Mouse (Mus musculus): ENCODE results near the gene Cacng2. TPM values are rescaled to one million over a fixed set of nuclear protein-coding genes. Genes with fewer than 3 reads are reported as not detected.
A peak's percentile ranks its signal among the peaks of the same experiment; 100 is the strongest.

Cacng2 gene
- total and polyA plus RNA-seq, 3 experiments, result not detected

DNA sequence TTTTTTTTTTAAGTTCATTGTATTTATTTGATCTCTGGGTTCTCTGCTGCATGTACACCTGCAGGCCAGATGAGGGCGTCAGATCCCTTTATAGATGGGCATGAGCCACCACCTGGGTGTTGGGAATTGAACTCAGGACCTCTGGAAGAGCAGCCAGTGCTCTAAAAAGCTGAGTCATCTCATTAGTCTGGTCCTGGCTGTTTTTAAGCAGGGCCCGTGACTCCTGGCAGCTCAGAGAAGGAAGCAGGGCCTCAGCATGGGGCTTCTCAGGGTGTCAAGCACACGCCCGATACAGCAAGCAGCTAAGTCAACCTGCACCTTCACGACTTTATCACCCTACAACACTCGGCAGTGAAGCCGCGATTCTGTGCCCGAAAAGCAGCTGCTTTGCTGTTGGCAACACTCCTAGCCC is 154.7 kb downstream of the Cacng2 start:
- 0 out of 2 replicates have a peak, but pooled peaks cover 3% of the 10 kb centered on the region for H3K79me2 ChIP-seq (replicated peaks; ENCODE audit: control insufficient read depth, insufficient read depth, low read length)
- H3K36me3 ChIP-seq (ENCODE audit: control insufficient read depth, insufficient read depth, low read length), result no peaks in the 10 kb centered on the region
- intact Hi-C loops (cut with DNase I), result no loop called here
- no peaks in the 10 kb centered on the region for H3K27me3 ChIP-seq (ENCODE audit: control insufficient read depth, insufficient read depth, low read length)
- peaks cover 4% of the 10 kb centered on the region for H3K4me1 ChIP-seq (ENCODE audit: control insufficient read depth, insufficient read depth, low read length)
- no peak for DNase-seq
- no peak overlapping the region for H3K4me3 ChIP-seq
- no peak overlapping the region for H3K27ac ChIP-seq
- WGBS, result 79% methylated on average over 9 of the region's 9 CpGs
- no peak overlapping the region for H3K9ac ChIP-seq (ENCODE audit: low read depth, low read length)
- TF ChIP-seq POLR2A (IDR thresholded peaks at IDR 0.05; ENCODE audit: insufficient read depth, low read depth, low read length) (no peak), CTCF (IDR thresholded peaks at IDR 0.05) (no peak), EP300 (IDR thresholded peaks at IDR 0.05; ENCODE audit: insufficient read depth, low read depth, low read length) (no peak)

DNA sequence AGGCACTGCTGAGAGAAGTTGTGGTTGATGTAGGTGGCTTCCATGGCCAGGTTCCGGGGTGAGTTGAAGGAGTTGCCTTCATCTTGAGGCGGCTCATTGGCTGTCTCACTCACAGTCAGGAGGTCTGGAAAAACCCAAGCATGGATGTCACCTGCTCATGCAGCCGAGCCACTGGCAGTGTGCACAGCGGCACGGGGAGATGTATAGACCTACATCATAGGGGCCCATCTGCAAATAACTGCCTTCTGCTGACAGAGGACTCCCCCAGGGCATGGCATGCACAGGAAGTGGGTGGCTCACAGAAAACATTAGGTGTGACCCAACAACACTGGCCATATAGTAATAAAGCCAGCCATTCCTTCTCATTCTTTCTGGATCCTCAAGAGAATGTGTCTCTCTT is 157.4 kb downstream of the Cacng2 start:
- intact Hi-C loops (cut with DNase I), result no loop called here
- Histone ChIP-seq H3K27ac (no peak overlapping the region), H3K9ac (ENCODE audit: low read depth, low read length) (no peak overlapping the region), H3K27me3 (ENCODE audit: control insufficient read depth, insufficient read depth, low read length) (no peaks in the 10 kb centered on the region), H3K4me3 (no peak overlapping the region), H3K4me1 (ENCODE audit: control insufficient read depth, insufficient read depth, low read length) (no peaks in the 10 kb centered on the region), H3K36me3 (ENCODE audit: control insufficient read depth, insufficient read depth, low read length) (no peaks in the 10 kb centered on the region), H3K79me2 (replicated peaks; ENCODE audit: control insufficient read depth, insufficient read depth, low read length) (no peaks in the 10 kb centered on the region)
- WGBS, result 92% methylated on average over 5 of the region's 5 CpGs
- no peak for TF ChIP-seq CTCF (IDR thresholded peaks at IDR 0.05)
- no peak for TF ChIP-seq POLR2A (IDR thresholded peaks at IDR 0.05; ENCODE audit: insufficient read depth, low read depth, low read length)
- no peak for TF ChIP-seq EP300 (IDR thresholded peaks at IDR 0.05; ENCODE audit: insufficient read depth, low read depth, low read length)
- DNase-seq, result no peak

DNA sequence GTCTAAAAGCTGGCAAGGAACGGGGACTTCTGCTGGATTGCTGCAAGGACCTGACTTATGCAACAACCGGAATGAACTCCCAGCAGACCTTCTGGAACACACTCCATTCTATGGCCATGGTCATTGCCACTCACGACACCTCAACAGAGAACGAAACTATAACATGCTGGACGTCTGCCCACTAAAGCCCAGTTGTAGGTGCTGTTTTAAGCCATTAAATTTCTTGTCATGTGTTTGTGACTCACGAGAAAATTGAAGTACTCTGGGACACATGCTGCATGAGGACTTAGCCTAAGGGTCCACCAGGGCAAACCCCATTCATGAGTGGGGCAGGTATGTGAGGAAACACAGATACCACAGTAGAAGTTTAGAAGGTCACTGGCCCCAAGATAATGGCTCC is 159.1 kb downstream of the Cacng2 start:
- peaks cover 3% of the 10 kb centered on the region for H3K27me3 ChIP-seq (ENCODE audit: control insufficient read depth, insufficient read depth, low read length)
- H3K4me1 ChIP-seq (ENCODE audit: control insufficient read depth, insufficient read depth, low read length), result no peaks in the 10 kb centered on the region
- H3K79me2 ChIP-seq (replicated peaks; ENCODE audit: control insufficient read depth, insufficient read depth, low read length), result no peaks in the 10 kb centered on the region
- intact Hi-C loops (cut with DNase I), result no loop called here
- no peaks in the 10 kb centered on the region for H3K36me3 ChIP-seq (ENCODE audit: control insufficient read depth, insufficient read depth, low read length)
- no peak overlapping the region for H3K9ac ChIP-seq (ENCODE audit: low read depth, low read length)
- WGBS, result 87% methylated on average over 6 of the region's 6 CpGs
- DNase-seq, result no peak
- no peak overlapping the region for H3K27ac ChIP-seq
- TF ChIP-seq CTCF (IDR thresholded peaks at IDR 0.05), result no peak
- no peak for TF ChIP-seq EP300 (IDR thresholded peaks at IDR 0.05; ENCODE audit: insufficient read depth, low read depth, low read length)
- TF ChIP-seq POLR2A (IDR thresholded peaks at IDR 0.05; ENCODE audit: insufficient read depth, low read depth, low read length), result no peak
- H3K4me3 ChIP-seq, result no peak overlapping the region

DNA sequence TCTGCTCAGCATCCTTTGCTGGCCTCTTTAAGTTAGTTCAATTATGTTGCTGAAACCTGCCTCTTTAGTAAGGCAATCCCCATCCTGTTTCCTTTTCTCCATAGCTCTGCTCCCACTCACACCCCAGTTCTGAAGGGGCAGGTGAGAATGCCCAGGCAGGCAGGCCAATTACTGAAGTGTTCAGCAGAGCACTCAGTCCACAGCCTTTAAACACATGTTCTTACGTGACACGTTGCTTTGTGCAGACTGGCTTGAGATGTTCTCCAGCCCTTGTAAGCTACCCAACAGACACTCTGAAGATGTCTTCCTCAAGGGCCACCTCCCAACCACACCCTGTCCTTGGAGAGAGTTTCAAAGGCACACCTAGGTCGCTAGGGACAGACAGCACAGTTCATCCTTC is 161.8 kb downstream of the Cacng2 start:
- Histone ChIP-seq H3K36me3 (ENCODE audit: control insufficient read depth, insufficient read depth, low read length) (no peaks in the 10 kb centered on the region), H3K27ac (no peak overlapping the region), H3K79me2 (replicated peaks; ENCODE audit: control insufficient read depth, insufficient read depth, low read length) (no peaks in the 10 kb centered on the region), H3K9ac (ENCODE audit: low read depth, low read length) (no peak overlapping the region), H3K4me1 (ENCODE audit: control insufficient read depth, insufficient read depth, low read length) (no peaks in the 10 kb centered on the region), H3K27me3 (ENCODE audit: control insufficient read depth, insufficient read depth, low read length) (peaks cover 6% of the 10 kb centered on the region), H3K4me3 (no peak overlapping the region)
- TF ChIP-seq POLR2A (IDR thresholded peaks at IDR 0.05; ENCODE audit: insufficient read depth, low read depth, low read length), result 0 out of 2 replicates have a peak, but pooled peaks have one; percentile 8
- TF ChIP-seq CTCF (IDR thresholded peaks at IDR 0.05), result no peak
- intact Hi-C loops (cut with DNase I), result no loop called here
- no peak for DNase-seq
- WGBS, result 52% methylated on average over 3 of the region's 3 CpGs

DNA sequence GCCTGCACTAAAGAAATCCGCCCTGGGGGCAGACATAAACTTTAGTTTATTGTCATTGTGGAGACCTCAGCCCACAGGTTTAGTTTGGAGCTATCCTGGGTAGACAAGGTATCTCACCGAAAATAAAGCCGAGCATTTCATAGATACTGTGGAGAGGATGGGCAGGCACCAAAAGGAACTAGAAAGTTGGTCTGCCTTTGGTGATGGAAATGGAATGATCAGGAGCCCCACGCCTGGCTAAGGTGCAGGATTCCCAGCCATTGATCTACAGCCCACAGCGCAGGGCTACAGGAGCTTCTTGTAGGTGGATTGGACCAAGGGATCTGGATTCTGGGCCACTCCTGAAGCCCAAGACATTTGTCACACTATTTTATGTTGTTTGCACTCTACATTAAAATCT is 162.2 kb downstream of the Cacng2 start:
- TF ChIP-seq POLR2A (IDR thresholded peaks at IDR 0.05; ENCODE audit: insufficient read depth, low read depth, low read length), result no peak
- no peak for TF ChIP-seq EP300 (IDR thresholded peaks at IDR 0.05; ENCODE audit: insufficient read depth, low read depth, low read length)
- TF ChIP-seq CTCF (IDR thresholded peaks at IDR 0.05), result no peak
- no peaks in the 10 kb centered on the region for H3K4me1 ChIP-seq (ENCODE audit: control insufficient read depth, insufficient read depth, low read length)
- no peak overlapping the region for H3K9ac ChIP-seq (ENCODE audit: low read depth, low read length)
- intact Hi-C loops (cut with DNase I), result loop anchor here (2.0 kb wide), 1 partner anchor 23 kb away; no protein-coding TSS in a partner anchor
- peaks cover 6% of the 10 kb centered on the region for H3K27me3 ChIP-seq (ENCODE audit: control insufficient read depth, insufficient read depth, low read length)
- H3K27ac ChIP-seq, result no peak overlapping the region
- no peaks in the 10 kb centered on the region for H3K79me2 ChIP-seq (replicated peaks; ENCODE audit: control insufficient read depth, insufficient read depth, low read length)
- DNase-seq, result no peak
- no peaks in the 10 kb centered on the region for H3K36me3 ChIP-seq (ENCODE audit: control insufficient read depth, insufficient read depth, low read length)
- no peak overlapping the region for H3K4me3 ChIP-seq
- 41% methylated on average over 5 of the region's 5 CpGs for WGBS

DNA sequence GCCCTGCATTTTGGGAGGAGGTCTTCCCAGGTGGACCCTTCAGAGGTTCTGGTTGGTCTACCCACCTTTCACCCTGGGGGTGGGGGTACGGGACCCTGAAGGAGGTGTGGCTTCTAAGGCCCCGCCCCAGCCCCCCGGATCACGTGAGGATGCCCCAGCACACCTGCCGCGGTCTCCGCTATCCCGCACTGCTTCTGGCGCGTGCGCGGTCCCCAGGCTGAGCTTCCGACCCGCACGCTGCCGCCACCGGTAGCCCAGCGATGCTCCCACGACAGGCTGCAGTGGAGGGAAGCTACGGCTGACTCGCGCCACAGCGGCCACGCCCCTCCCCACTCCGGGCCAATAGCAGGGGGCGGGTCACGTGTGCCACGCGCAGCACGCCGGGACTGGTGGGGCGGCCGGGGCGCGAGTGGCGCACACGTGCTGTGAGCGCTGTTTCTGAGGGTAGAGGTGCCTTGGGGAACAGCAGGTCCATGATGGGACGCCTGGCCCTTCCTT is 163.4 kb downstream of the Cacng2 start, which contains the start of gene Foxred2:
TSS of gene Foxred2 (minus strand) at position 319 of the 498 bp plus-strand sequence.
- H3K27ac ChIP-seq, result no peak within 1 kb of the TSS
- intact Hi-C loops (cut with DNase I), result loop anchor here (2.0 kb wide), 1 partner anchor 22 kb away; no protein-coding TSS in a partner anchor
- H3K4me3 ChIP-seq, result peak within 1 kb of the TSS; percentile 44
- peak; percentile 47 for TF ChIP-seq CTCF (IDR thresholded peaks at IDR 0.05)
- no peak for TF ChIP-seq POLR2A (IDR thresholded peaks at IDR 0.05; ENCODE audit: insufficient read depth, low read depth, low read length)
- H3K9ac ChIP-seq (ENCODE audit: low read depth, low read length), result peak within 1 kb of the TSS; percentile 20; the same call in 1 of the 2 replicates
- peaks cover 6% of the 10 kb centered on the region for H3K27me3 ChIP-seq (ENCODE audit: control insufficient read depth, insufficient read depth, low read length)
- no peaks in the 10 kb centered on the region for H3K4me1 ChIP-seq (ENCODE audit: control insufficient read depth, insufficient read depth, low read length)
- DNase-seq, result peak; percentile 80 to 86
- WGBS, result under 1% methylated on average over 39 of the region's 39 CpGs
- H3K79me2 ChIP-seq (replicated peaks; ENCODE audit: control insufficient read depth, insufficient read depth, low read length), result no peaks in the 10 kb centered on the region
- H3K36me3 ChIP-seq (ENCODE audit: control insufficient read depth, insufficient read depth, low read length), result no peaks in the 10 kb centered on the region

All from heart, adult 2 months (tissue).